Mouse (Mus musculus): Measurements from ENCODE around the gene Cpsf6. TPM values are rescaled to one million over a fixed set of nuclear protein-coding genes. Genes with fewer than 3 reads are reported as not detected.

The Cpsf6 gene
- total RNA-seq, 2 experiments from 2014 or later = 18.1 to 22.0 TPM

DNA sequence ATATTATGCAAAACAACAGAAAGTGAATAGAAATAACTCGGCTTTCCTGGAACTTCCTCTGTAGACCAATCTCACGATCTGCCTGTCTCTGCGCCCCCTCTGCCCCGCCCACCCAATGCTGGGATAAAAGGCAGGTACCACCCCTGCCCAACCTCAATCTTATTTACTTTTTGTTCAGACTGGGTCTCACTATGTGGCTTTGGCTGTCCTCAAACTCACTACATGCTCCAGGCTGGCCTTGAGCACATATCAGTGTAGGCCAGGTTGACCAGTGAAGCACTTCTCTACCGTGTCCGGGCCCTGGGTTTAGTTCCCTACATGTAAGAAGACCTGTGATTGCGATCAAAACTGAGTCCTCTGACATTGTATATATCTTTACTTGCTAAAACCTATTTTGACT lies 40.6 kb downstream of the Cpsf6 start:
- DNase-seq (ENCODE audit: low spot score) = no peak

DNA sequence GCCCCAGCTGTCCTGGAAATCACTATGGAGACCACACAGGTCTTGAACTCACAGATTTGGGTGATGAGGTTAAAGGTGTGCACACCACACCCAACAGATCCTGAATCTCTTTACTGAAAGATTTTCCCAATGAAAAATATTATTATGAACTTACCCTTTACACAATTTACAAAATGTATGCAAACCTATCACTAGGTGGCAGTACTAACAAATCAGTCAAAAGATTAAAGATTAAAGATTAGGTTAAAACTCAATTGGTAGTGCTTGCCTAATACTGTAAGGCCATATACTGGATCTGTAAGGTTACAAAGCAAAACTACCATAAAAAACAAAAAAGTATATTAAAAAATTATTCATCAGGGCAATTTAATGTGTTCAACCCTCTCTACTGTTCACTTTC lies 41.9 kb downstream of the Cpsf6 start:
- no peak for DNase-seq (ENCODE audit: low spot score)

DNA sequence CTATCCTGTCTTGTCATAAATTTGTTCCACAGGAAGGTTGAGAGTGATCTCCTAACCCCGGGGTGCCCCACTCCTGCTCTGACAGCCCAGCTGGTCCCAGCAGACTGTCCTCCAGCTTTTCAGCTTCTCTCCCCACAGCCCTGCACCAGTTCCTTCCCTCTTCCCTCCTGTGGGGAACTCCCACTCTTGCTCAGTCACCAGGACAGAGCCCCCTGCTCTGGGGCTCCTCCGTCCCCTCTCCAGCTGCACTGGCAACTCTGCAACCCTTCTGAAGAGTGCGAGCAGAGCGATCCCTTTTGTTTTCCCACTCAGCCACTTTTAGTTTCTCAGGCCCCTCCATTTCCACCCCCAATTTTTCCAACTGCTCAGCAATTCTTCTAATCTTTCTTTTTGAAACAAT lies 44.2 kb downstream of the Cpsf6 start:
- no peak for DNase-seq (ENCODE audit: low spot score)

- DNase-seq (ENCODE audit: low spot score) = peak; percentile 9
Measured at GRCm38 (mm10) chr10:117330521-117330920, 49.3 kb downstream of the Cpsf6 start.

DNA sequence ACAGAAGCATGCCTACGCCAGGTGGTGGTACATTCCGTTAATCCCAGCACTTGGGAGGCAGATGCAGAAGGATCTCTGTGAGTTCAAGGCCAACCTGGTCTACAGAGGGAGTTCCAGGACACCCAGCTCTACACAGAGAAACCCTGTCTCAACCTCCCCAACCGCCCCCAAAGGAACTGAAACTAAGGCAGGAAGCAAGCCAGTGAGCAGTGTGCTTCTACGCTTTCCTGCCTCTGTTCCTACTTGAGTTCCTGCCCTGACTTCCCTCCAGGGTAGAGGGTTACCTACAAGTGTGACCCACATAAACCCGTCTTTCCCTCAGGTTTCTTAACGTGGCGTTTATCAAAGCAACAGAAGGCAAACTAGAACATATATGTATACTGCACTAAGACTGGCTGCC lies 56.0 kb downstream of the Cpsf6 start:
- DNase-seq (ENCODE audit: low spot score) = no peak

DNA sequence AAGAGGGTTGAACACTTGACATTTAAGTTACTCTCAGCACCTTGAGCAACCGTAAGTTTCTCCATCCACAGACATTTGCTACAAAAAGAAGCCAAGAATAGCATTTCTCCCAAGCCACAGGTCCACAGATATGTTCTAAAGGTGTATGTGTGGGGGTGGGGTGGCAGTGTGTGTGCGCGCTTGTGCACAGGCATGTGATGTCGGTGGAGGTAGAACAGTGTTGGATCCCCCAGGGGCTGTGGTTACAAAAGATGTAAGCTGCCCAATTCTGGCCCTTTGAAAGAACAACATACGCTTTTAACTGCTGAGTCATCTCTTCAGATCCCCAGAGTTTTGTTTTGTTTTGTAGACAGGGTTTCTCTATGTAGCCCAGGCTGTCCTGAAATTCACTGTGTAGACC lies 57.2 kb downstream of the Cpsf6 start:
- no peak for DNase-seq (ENCODE audit: low spot score)

GRCm38 (mm10) chr10:117320571-117320981 lies 59.2 kb downstream of the Cpsf6 start:
- no peak for DNase-seq (ENCODE audit: low spot score)

- no peak for DNase-seq (ENCODE audit: low spot score)
Measured at GRCm38 (mm10) chr10:117316391-117316790, 63.4 kb downstream of the Cpsf6 start.

GRCm38 (mm10) chr10:117313133-117313532 lies 66.7 kb downstream of the Cpsf6 start:
- no peak for DNase-seq (ENCODE audit: low spot score)

DNA sequence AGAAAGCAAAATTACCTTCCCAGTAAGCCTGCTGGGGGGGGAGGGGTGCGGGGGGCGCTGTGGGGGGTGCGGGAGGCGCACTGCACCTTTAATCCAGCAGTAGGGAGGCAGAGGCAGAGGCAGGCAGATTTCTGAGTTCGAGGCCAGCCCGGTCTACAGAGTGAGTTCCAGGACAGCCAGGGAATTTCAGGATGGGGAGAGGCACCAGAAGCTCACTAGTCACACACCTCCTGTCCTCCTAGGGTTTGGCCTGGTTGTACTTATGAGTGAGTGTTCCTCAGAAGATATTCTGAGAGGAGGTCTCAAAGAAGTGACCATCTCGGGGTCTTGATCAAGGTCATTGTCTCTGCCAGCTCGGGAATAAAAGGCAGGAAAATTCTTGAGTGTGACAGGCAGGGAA lies 67.6 kb downstream of the Cpsf6 start:
- no peak for DNase-seq (ENCODE audit: low spot score)

DNA sequence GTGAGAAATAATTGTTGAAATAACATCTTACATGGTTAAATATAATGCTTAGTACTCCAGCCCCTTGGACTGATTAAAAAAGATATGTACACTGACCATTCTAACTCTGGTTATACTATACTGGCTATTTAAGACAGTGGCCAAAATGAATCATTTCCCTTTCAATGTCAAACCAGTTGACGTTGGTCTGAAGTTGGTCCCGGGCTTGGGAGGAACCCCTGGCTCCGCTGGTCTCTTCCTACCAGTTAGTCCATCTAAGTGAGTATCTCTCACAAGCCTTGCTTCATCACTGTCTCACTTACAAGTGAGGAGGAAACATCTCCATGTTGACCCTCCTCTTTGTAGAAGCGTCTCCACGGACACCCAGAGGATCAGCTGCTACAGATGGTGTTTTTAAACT lies 75.4 kb downstream of the Cpsf6 start:
- no peak for DNase-seq (ENCODE audit: low spot score)

DNA sequence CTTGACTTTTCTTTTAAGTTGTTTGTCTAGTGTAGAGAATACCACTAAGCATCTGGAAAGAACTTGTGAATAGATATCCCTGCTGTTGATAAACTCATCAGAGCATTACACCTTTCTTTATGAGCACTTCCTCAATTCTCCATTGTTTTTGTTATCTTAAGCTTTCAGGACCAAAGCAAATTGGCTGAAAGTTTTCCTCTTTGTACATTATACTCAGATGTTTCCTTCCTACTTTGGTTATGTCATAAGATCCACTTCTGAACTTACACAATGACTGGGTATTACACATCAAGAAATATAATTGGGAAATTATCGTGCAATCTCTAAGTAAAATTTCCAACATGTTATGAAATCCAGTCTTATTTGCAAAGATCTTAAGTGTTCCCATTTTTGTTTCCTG lies 78.1 kb downstream of the Cpsf6 start:
- DNase-seq (ENCODE audit: low spot score) = no peak

DNA sequence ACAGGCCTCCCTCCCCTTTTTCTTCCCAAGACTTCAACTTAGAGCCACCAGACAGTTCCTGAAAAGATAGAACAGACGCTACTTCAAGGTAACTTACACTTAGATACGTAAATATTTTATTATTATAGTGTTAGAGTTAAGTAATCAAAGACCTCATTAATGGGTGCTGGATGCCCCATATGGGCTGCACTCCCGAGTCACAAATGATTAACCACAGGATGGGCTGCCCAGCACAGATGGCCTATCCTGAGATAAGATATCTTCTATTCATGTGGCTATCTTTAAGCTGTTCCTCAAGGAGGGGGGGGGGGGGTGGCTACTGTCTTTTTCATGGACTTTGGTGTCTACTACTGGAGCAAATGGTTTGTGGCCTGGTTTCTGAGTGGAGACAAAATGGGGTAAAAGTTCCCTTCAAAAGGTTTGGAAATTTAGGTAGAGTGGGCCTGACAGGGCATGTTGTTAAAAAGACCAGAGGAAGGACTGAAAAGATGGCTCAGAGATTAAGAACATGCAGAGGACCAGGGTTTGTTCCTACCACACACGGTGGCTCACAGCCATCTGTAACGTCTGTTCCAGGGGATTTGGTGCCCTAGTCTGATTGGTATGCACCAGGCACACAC lies 79.8 kb downstream of the Cpsf6 start:
- no peak for DNase-seq (ENCODE audit: low spot score)

DNA sequence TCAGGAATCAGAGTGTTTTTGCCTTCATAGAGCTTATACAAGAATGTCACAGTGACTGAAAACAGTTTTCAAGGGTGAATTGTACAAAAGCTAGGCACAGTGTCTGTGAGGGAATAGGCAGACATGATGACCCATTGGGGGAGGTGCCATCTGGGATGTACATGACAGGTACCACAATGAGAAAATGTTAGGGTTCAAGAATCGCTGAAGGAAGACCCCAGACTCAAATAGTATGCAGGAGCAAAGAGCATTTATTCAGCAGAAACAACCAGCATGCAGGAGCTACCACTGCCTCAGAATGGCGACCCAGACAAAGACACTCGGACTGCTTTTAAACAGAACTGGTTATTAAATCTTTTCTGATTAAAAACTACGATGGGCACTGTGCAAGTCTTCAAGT lies 80.7 kb downstream of the Cpsf6 start:
- no peak for DNase-seq (ENCODE audit: low spot score)

GRCm38 (mm10) chr10:117298336-117298735 lies 81.5 kb downstream of the Cpsf6 start:
- DNase-seq (ENCODE audit: low spot score) = no peak

Other genes starting within 250 kb of the Cpsf6 start
- gene Frs2, start 231.5 kb downstream of the Cpsf6 start, total RNA-seq (2021) = 1 to 10 TPM; 9.1 to 9.2 TPM
- gene Yeats4, start 155.5 kb downstream of the Cpsf6 start, total RNA-seq (2021) = 10 to 100 TPM; 14.4 to 15.1 TPM
- not detected for gene 9530003J23Rik, start 141.3 kb downstream of the Cpsf6 start, total RNA-seq (2021)
- 10 to 100 TPM; 28.7 to 48.4 TPM for gene Lyz2, start 97.7 kb downstream of the Cpsf6 start, total RNA-seq (2021)
- 1 to 10 TPM; 3.9 to 6.6 TPM for gene Lyz1, start 87.1 kb downstream of the Cpsf6 start, total RNA-seq (2021)
- gene Cpm, start 249.5 kb upstream of the Cpsf6 start, total RNA-seq (2021) = 1 to 10 TPM; 2.5 to 2.9 TPM